Mouse (Mus musculus): Measurements from ENCODE around the gene Cavin1.

GRCm38 (mm10) chr11:100996501-100996900, 25.8 kb upstream of the Cavin1 start:
- TF ChIP-seq GATA1 (IDR thresholded peaks at IDR 0.05; ENCODE audit: borderline replicate concordance, low read length) (no peak), FLI1 (IDR thresholded peaks at IDR 0.05; ENCODE audit: low read length) (no peak)

Data from megakaryocyte, embryonic 14.5 days (primary cell).